Mouse (Mus musculus) adrenal gland, postnatal 4 days (tissue): ENCODE data around the gene Adipor2. TPM values are rescaled to one million over a fixed set of nuclear protein-coding genes. Genes with fewer than 3 reads are reported as not detected.

Source experiments
- DNase-seq, 2 experiments: peaks; one replicate each; pipeline ENCODE4 v3.0.0; 2021 to 2022; ENCODE audit warnings: low spot score in 2 of 2, mixed read lengths in 2 of 2
- total RNA-seq, 2 experiments: library from RNA; stranded (reverse); gene quantifications; 2 replicates each; pipeline ENCODE4 v1.2.3; 2021

The Adipor2 gene
- total RNA-seq, 2 experiments from 2014 or later = 141 to 151 TPM

DNA sequence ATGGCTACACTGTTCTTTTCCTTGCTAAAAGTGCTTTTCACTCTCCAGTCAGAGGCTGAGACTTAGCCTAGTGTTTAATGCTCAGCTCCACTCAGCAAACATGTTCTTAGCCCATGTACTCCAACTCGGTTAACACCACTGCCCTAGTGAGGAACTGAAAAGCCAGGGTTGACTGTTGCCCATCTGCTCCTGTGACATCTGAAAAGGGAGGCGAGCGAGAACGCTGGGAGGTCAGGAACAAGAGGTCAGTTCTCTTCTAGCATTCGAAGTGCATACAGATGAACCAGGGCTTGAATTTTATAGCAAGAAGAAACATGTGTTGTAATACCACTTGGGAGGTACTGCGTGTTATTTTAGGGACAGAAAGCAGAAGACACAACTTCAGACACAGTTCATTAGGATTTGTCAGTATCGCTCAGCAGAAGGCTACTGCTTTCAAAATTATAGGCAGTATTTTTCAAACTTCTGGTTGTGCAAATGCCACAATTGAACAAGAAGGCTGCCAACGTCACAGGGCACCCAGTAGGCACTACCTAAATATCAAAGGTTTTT, 59.4 kb downstream of the Adipor2 start:
- DNase-seq = no peak

DNA sequence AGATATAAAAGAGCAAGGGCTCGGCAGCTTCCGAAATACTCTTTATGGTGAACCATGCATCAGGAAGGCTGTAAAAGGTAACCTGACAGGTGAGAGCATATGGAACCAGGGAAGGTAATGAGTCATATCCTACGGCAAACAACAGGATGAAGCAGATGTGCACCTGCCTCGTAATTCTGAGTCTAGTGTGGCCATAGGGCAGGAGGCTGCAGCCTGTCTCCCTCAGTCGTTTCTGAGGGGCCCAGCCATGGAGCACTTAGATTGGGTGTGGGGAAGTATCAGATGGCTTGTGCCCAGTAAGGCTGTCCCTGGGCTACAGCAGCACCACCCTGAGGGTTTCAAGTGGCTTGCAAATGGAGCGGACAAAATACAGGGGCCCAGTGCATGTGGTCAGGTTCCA, 65.0 kb downstream of the Adipor2 start:
- DNase-seq = no peak

- DNase-seq = no peak
Measured at GRCm38 (mm10) chr6:119351656-119352055, 65.8 kb downstream of the Adipor2 start.

GRCm38 (mm10) chr6:119350703-119351198, 66.8 kb downstream of the Adipor2 start:
- DNase-seq = no peak

GRCm38 (mm10) chr6:119348234-119348633, 69.3 kb downstream of the Adipor2 start:
- peak; percentile 46 to 58 for DNase-seq

DNA sequence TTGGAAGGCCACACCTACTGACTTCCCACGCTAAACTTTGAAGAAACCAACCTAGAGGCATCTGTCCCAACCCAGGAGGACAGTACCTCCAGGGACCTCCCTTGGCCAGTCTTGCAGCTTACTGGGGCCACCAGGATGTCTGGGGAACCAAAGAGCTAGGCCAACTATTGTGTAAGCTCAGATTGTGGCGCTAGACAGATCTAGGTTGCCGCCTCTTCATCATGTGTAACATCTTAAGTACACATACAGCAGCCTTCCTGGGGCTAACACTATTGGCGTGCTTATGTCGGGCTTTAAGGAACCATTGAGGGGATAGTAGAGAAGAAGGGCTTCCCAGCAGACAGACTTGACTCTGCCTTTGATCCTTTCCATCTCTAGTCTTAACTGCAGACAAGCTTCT, 69.7 kb downstream of the Adipor2 start:
- no peak for DNase-seq

GRCm38 (mm10) chr6:119346257-119346656, 71.2 kb downstream of the Adipor2 start:
- no peak for DNase-seq

DNA sequence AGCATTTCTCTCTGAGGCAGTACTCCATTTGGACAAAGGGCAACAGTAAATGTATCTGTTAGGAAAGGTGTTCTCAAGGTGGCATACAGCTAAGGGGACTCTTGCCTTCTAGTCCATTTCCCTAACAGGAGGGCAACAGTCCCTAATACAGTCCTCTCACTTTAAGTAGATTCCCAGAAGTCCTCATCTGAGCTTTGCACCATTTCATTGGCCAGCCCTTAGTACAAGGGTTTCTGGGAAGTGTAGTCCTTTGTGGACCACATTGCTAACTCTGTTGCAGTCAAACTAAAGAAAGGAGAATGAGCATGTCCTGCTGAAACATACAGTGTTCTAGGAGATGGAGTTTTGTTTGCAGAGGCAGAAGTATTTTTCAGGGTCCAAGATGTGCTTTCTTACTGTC, 76.1 kb downstream of the Adipor2 start:
- no peak for DNase-seq

DNA sequence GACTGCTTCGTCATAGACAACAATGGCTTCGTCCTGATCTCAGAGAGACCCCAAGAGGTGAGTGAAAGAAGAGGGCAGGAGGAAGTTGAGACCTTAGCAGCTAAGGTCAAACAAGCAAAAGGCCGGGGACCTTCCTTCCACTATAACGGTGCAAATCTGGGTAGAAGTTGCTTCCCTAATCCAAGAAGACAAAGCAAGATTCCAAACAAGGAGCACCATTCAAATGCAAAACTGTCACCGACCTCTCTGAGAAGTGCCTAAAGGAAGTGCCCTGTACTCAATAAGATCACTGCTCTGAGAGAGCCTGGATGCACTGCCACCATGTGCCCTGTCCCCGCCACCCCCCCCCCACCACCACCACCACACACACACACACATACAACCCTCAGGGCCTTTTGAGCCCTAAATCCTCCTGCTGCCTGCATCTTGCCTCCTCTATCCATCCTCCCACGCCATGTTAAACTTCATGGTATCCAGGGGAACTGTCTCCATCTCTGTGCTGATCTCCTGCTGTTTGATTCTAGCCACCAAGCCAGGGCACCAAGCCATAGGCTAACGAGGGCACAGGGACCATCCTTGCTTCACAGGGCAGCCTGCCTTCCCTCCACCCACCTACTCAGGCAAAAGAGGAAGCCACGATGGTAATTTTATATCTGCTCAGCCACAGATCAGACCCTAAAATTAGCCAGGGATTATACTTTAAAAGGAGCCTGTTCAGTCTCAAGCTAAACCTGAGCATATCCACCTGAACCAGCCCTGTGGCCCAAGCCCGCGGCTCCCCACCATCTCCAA, 79.2 kb downstream of the Adipor2 start:
- no peak for DNase-seq

DNA sequence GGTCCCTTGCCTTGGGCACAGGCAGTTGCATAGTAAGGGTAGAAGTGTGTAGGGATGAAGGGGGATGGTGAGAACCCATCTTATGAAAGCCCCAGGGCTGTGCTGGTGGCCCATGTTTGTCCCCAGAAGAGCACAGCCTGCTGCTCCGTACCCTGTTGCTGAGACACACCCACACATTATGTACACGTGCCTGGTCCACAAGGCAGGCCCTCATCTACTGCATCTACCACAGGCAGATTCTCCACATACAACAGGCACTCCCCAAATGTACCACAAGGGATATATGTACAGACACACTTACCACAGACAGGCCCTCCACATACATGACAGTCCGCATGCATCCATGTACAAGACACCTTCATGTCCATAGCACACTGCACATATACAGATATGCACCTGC, 80.2 kb downstream of the Adipor2 start:
- no peak for DNase-seq

- no peak for DNase-seq
Measured at GRCm38 (mm10) chr6:119336124-119336523, 81.4 kb downstream of the Adipor2 start.

DNA sequence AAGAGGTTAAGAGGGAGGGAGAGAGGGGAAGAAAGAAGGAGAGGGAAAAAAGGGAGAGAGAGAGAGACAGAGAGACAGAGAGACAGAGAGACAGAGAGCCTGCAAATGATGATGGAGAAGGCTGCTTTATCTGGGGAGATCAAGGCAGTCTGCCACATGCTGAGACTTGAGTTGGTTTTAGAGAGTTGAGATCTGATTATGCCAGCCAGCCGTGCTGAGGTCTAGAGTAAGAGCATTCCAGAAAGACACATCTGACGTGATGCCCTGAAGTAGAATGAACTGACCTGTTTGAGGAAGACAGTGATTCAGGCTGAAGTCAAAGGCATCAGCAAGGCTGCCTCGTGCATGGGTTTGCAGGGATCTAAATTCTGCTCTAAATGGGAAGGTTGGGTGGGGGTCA, 83.7 kb downstream of the Adipor2 start:
- DNase-seq = no peak

- no peak for DNase-seq
Measured at GRCm38 (mm10) chr6:119333202-119333601, 84.3 kb downstream of the Adipor2 start.

DNA sequence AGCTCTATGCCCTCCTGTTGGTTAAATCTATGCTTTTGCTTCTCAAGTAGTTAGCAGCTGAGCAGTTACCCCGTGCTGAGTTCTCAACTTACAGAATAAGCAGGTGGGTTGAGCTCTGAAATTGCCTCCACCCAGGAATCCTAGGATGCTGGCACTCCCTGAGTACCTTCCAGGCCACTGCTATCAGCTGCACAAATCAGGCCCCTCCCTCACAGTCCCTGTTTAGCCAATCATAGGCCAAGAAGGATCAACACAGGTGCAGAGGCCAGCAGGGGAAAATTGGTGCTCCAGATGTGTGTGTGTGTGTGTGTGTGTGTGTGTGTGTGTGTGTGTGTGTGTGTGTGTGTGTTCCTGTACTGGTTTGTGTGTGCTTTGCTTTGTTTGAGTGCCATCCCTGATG, 85.4 kb downstream of the Adipor2 start:
- no peak for DNase-seq

- no peak for DNase-seq
Measured at GRCm38 (mm10) chr6:119330506-119330905, 87.0 kb downstream of the Adipor2 start, which contains the start of gene Lrtm2. Lrtm2 (minus strand) TSS chr6:119330766.

DNA sequence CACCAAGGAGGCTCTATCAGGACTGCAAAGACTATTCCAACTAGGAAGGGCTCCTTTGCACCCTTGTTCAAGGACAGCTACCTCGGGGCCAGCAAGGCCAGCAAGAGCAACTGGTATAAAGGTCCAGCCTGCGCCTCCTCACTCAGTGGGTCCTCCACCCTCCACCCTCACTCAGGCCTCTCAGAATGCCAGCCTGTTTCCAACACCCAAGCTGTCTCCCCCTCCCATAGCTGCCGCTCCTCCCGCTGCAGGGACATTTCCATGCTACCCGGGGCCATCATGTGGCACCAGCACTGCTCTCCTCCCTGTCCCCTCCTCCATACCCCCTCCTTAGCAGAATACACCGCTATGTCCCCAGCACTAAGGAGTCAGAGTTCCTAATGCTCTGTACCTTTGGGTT, 87.6 kb downstream of the Adipor2 start:
- DNase-seq = no peak

DNA sequence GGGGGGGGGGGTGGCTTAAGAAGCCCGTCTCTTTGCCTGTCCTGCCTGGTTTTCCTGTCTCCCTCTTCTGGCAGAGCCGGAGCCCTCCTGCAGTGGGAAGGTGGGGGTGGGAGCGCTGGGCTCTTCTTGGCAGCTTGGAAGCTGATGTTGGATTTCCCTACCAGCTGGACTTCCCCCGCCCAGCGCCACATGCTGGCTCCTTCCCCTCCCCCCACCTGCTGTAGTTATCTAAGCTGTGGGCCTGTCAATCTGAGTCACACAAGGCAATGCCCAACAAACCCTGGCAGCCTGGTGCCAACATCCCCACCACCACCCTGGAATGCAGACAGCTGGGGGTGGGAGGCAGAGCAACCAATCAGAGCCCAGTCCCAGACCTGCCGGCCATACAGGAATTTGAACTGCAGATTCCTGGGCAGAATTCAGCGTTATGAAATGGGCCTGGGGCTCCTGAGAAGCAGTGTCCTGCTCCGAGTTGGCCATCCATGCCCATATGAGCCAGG, 88.2 kb downstream of the Adipor2 start:
- no peak for DNase-seq

GRCm38 (mm10) chr6:119328521-119329115, 88.9 kb downstream of the Adipor2 start:
- no peak for DNase-seq

DNA sequence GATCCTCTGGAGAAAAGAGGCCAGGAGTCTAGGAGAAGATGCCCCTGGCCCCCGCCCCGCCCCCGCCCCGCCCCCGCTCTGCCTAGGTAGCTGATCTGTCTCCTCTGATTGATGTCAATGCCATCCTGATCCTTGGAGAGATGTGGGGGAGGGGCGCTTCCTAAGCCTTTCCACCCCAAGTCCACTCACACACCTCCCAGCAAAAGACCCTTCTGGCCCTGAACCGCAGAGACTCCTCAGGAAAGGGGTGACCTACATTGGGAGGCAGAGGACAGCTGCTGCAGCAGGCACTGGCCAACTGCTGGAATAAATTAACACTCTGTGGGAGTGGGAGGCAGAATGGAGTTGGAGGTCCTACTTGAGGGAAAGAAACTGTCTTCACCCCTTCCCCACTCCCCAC, 91.0 kb downstream of the Adipor2 start:
- DNase-seq = no peak

- no peak for DNase-seq
Measured at GRCm38 (mm10) chr6:119325978-119326377, 91.5 kb downstream of the Adipor2 start.

GRCm38 (mm10) chr6:119324776-119325175, 92.7 kb downstream of the Adipor2 start:
- no peak for DNase-seq

DNA sequence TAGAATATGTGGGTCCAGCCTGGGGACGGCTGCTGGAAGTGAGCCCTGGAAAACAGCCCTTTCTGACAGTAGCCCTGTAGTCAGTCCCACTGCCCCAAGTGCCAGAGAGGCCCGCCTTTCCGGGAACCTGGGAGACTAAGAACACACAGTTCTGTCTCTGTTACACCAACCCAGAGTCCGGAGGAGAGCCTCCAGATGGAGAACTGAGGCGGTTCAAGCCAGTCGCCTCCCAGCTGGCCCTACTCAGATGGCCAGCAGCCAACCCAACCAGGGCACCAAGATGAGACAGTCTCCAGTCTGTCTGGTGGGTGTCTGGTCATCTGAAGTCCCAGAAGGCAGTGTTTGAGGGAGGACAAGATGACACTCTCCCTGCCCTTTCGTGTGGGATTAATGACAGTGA, 95.8 kb downstream of the Adipor2 start:
- DNase-seq = no peak
